21 mouse cellular contexts compared by ENCODE assay signal in genomic region chr14:61404941-61405340, GRCm38 (mm10). TPM values are rescaled to one million over a fixed set of nuclear protein-coding genes. Genes with fewer than 3 reads are reported as not detected.
A peak's percentile ranks its signal among the peaks of the same experiment; 100 is the strongest.
DNase-seq lines count a peak whose midpoint lies in the region; ATAC-seq lines count a peak whose summit lies in the region.
"Had no signal": no experiment of that assay in that cellular context is flagged by ENCODE, and none has a peak within 500 bp of the region (broad histone marks: within the 10 kb centered on the region; RNA-seq: fewer than 3 reads in every experiment).

No protein-coding gene starts in this region.

- no peak overlapping the region for H3K27ac ChIP-seq in hindbrain, embryonic 10.5 days
- no peak overlapping the region for H3K27ac ChIP-seq in hindbrain, embryonic 12.5 days
- peak overlapping the region; percentile 35; the same call in 1 of the 2 replicates for H3K27ac ChIP-seq in limb, embryonic 12.5 days
- H3K27ac ChIP-seq: forebrain, embryonic 13.5 days; heart, embryonic 10.5 days had no signal

- no peaks in the 10 kb centered on the region for H3K9me3 ChIP-seq in hindbrain, embryonic 10.5 days
- H3K9me3 ChIP-seq in hindbrain, embryonic 12.5 days (replicated peaks) = no peaks in the 10 kb centered on the region
- no peaks in the 10 kb centered on the region for H3K9me3 ChIP-seq in limb, embryonic 12.5 days
- H3K9me3 ChIP-seq: forebrain, embryonic 13.5 days; heart, embryonic 10.5 days had no signal

- no peaks in the 10 kb centered on the region for H3K4me1 ChIP-seq in hindbrain, embryonic 10.5 days (replicated peaks)
- H3K4me1 ChIP-seq in hindbrain, embryonic 12.5 days = no peaks in the 10 kb centered on the region
- H3K4me1 ChIP-seq in limb, embryonic 12.5 days (replicated peaks) = peaks cover 11% of the 10 kb centered on the region
- H3K4me1 ChIP-seq: forebrain, embryonic 13.5 days had no signal

- no peak for ATAC-seq in hindbrain, embryonic 12.5 days (ENCODE audit: low FRiP score)
- ATAC-seq in limb, embryonic 12.5 days (ENCODE audit: insufficient number of reproducible peaks, insufficient read depth, low FRiP score, low TSS enrichment, low read depth) = no peak
- ATAC-seq: forebrain, embryonic 13.5 days; hindbrain, embryonic 16.5 days had no signal

- H3K27me3 ChIP-seq in hindbrain, embryonic 10.5 days (ENCODE audit: insufficient read depth, poor library complexity, severe bottlenecking) = no peaks in the 10 kb centered on the region
- no peaks in the 10 kb centered on the region for H3K27me3 ChIP-seq in hindbrain, embryonic 12.5 days
- no peaks in the 10 kb centered on the region for H3K27me3 ChIP-seq in limb, embryonic 12.5 days
- H3K27me3 ChIP-seq: CH12.LX; forebrain, embryonic 13.5 days had no signal

- H3K4me3 ChIP-seq in hindbrain, embryonic 10.5 days = no peak overlapping the region
- no peak overlapping the region for H3K4me3 ChIP-seq in hindbrain, embryonic 12.5 days
- H3K4me3 ChIP-seq in limb, embryonic 12.5 days (replicated peaks) = no peak overlapping the region
- H3K4me3 ChIP-seq: forebrain, embryonic 13.5 days; heart, embryonic 10.5 days had no signal

- DNase-seq in hindbrain, embryonic 10.5 days (ENCODE audit: low spot score) = peak; percentile 31
- peak; percentile 58 for DNase-seq in embryo, embryonic 11 days
- peak; percentile 59 for DNase-seq in forelimb bud, embryonic 11.5 days (ENCODE audit: low read depth, low spot score)
- DNase-seq in adrenal gland, adult 2 months = no peak
- no peak for DNase-seq in thymus, postnatal 36 days
- no peak for DNase-seq in cerebellum, adult 8-10 months
- DNase-seq: adrenal gland, adult 8-10 months; adrenal gland, postnatal 36 days; cerebellum, adult 2 months; cerebellum, postnatal 14 days; gastrocnemius, postnatal 36 days; heart, adult 11 months; heart, postnatal 10 days; heart, postnatal 4 days; kidney, adult 11 months had no signal

- no peak overlapping the region for H3K4me2 ChIP-seq in hindbrain, embryonic 12.5 days (replicated peaks)
- H3K4me2 ChIP-seq in limb, embryonic 12.5 days = no peak overlapping the region
- H3K4me2 ChIP-seq: forebrain, embryonic 13.5 days had no signal

- WGBS in hindbrain, embryonic 10.5 days = 76% methylated on average over 3 of the region's 3 CpGs
- 73% methylated on average over 3 of the region's 3 CpGs for WGBS in hindbrain, embryonic 12.5 days
- 42% methylated on average over 3 of the region's 3 CpGs for WGBS in limb, embryonic 12.5 days

- H3K36me3 ChIP-seq in hindbrain, embryonic 10.5 days = peaks cover 24% of the 10 kb centered on the region
- peaks cover 9% of the 10 kb centered on the region for H3K36me3 ChIP-seq in hindbrain, embryonic 12.5 days
- peaks cover 14% of the 10 kb centered on the region for H3K36me3 ChIP-seq in limb, embryonic 12.5 days

- H3K9ac ChIP-seq in hindbrain, embryonic 12.5 days = no peak overlapping the region
- no peak overlapping the region for H3K9ac ChIP-seq in limb, embryonic 12.5 days (replicated peaks)
- H3K9ac ChIP-seq: forebrain, embryonic 13.5 days had no signal

RNA-seq across cellular contexts. Expression of gene Kpna3, which starts 34.7 kb away (rescaled TPM):
- 70.5 and 80.9 TPM in 2 replicates for polyA plus RNA-seq in hindbrain, embryonic 10.5 days (2016; fragmentation: Nextera tagmentation; extraction: Ambion mirVana)
- 80.7 and 87.1 TPM in 2 replicates for polyA plus RNA-seq in hindbrain, embryonic 12.5 days (2016; fragmentation: Nextera tagmentation; extraction: Ambion mirVana)
- polyA plus RNA-seq in limb, embryonic 12.5 days (2016; fragmentation: Nextera tagmentation; extraction: Ambion mirVana) = 64.8 and 68.9 TPM in 2 replicates
- total RNA-seq in adrenal gland, adult 2 months (2021) = 10 to 100 TPM; 27.7 to 35.1 TPM
- polyA plus RNA-seq in adrenal gland, adult 2 months (2012; rRNA removed) = 1.3 and 1.8 TPM in 2 replicates

RNA-seq across cellular contexts. Expression of gene Ebpl, which starts 44.7 kb away (rescaled TPM):
- polyA plus RNA-seq in hindbrain, embryonic 10.5 days (2016; fragmentation: Nextera tagmentation; extraction: Ambion mirVana) = 10.4 and 11.3 TPM in 2 replicates
- polyA plus RNA-seq in hindbrain, embryonic 12.5 days (2016; fragmentation: Nextera tagmentation; extraction: Ambion mirVana) = 10.8 and 11.5 TPM in 2 replicates
- polyA plus RNA-seq in limb, embryonic 12.5 days (2016; fragmentation: Nextera tagmentation; extraction: Ambion mirVana) = 11.5 and 13.8 TPM in 2 replicates
- 1 to 10 TPM; 2.6 to 3.9 TPM for total RNA-seq in adrenal gland, adult 2 months (2021)
- 2.2 and 2.3 TPM in 2 replicates for polyA plus RNA-seq in adrenal gland, adult 2 months (2012; rRNA removed)

Comparison
In these comparisons a context has a peak if more than half of its experiments do, and no peak if none do; other contexts are left out.
1. DNase-seq: peak in hindbrain, embryonic 10.5 days (single experiment), embryo, embryonic 11 days (single experiment) and forelimb bud, embryonic 11.5 days (single experiment); none in adrenal gland, adult 2 months (single experiment), thymus, postnatal 36 days (0 of 2) and cerebellum, adult 8-10 months (single experiment).
2. RNA of gene Kpna3, which starts 34.7 kb away (polyA plus RNA-seq): 80.7 to 87.1 TPM in hindbrain, embryonic 12.5 days, 70.5 to 80.9 TPM in hindbrain, embryonic 10.5 days and 64.8 to 68.9 TPM in limb, embryonic 12.5 days; 1.3 to 1.8 TPM in adrenal gland, adult 2 months; every median in the first group is over 10 times any median in the second.